Mouse (Mus musculus): ENCODE results near the gene Fam129c. TPM values are rescaled to one million over a fixed set of nuclear protein-coding genes. Genes with fewer than 3 reads are reported as not detected.

The Fam129c gene
- 1 to 10 TPM; 3.8 TPM for total RNA-seq (2021)
- long read RNA-seq, experiment 1, partial matches to known transcripts: 0 of 3 reads
- long read RNA-seq, experiment 1, other reads (novel, unspliced or antisense): 3 of 3 reads
- long read RNA-seq, experiment 2, partial matches to known transcripts: 1 of 3 reads
- long read RNA-seq, experiment 2, other reads (novel, unspliced or antisense): 2 of 3 reads

GRCm38 (mm10) chr8:71597451-71597850 is at the start of gene Fam129c:
Fam129c (plus strand) TSS chr8:71597648.
- no peak for TF ChIP-seq CTCF (conservative IDR thresholded peaks at IDR 0.05)
- no peak within 1 kb of the TSS for H3K4me3 ChIP-seq
- no peak within 1 kb of the TSS for H3K27ac ChIP-seq
- no peak for DNase-seq (ENCODE audit: low spot score in 2 of 2)

- H3K27ac ChIP-seq: no peak overlapping the region
- H3K4me3 ChIP-seq: no peak overlapping the region
- TF ChIP-seq CTCF (conservative IDR thresholded peaks at IDR 0.05): no peak
- DNase-seq (ENCODE audit: low spot score in 2 of 2): no peak
These were observed 46.7 kb upstream of the Fam129c start for GRCm38 (mm10) chr8:71550754-71551153.

- Histone ChIP-seq H3K4me3 (no peak overlapping the region), H3K27ac (no peak overlapping the region)
- no peak for TF ChIP-seq CTCF (conservative IDR thresholded peaks at IDR 0.05)
- no peak for DNase-seq (ENCODE audit: low spot score in 2 of 2)
These were observed 44.7 kb upstream of the Fam129c start for GRCm38 (mm10) chr8:71552770-71553169.

GRCm38 (mm10) chr8:71554001-71554400 is 43.4 kb upstream of the Fam129c start:
- Histone ChIP-seq H3K4me3 (no peak overlapping the region), H3K27ac (no peak overlapping the region)
- no peak for DNase-seq (ENCODE audit: low spot score in 2 of 2)
- no peak for TF ChIP-seq CTCF (conservative IDR thresholded peaks at IDR 0.05)

- no peak for TF ChIP-seq CTCF (conservative IDR thresholded peaks at IDR 0.05)
- Histone ChIP-seq H3K4me3 (no peak overlapping the region), H3K27ac (no peak overlapping the region)
- no peak for DNase-seq (ENCODE audit: low spot score in 2 of 2)
These were observed 42.8 kb upstream of the Fam129c start for GRCm38 (mm10) chr8:71554644-71555043.

DNA sequence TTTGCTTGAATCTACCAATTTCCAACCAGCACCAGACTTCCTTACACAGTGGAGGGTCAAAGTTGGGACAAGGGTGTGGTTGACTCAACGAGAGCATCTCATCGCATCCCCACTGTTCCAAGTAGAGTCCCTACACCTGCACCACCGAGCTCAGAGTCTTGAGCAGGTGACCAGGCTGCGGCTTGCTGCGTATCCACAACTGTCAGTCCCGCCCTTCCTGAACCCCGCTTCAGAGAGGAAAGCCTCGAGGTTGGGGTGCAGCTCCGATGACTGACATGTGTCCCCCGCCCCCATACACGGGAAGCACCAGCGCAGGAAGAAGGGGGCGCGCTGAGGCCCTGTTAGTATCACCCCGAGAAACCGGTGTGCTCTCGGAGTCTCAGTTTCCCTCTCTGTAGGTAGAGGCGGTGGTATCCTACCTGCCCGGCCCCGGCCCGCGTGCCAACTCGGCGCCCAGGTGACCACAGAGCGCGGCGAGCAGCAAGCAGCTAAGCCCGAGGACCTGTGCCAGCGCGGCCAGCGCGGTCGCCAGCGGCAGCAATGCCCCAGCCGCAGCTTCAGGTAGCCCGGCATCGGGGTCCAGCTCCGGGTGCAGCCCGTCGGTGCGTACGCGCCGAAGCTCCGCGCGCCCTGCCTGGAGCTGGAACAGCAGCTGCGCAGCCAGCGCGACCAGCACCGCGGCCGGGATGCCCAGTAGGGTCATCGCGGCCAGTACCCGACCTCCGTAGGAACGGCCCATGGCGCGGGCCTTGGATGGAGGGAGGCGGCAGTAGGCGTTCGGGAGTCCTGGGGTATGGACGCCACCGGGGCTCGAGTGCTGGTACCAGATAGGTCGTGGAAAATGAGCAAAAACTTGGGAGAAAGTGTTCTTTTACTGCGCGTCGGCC is 39.1 kb upstream of the Fam129c start, which contains the start of gene Tmem221:
Gene Tmem221 (minus strand): TSS at position 801 of the 887 bp plus-strand sequence.
- peak within 1 kb of the TSS; percentile 32; the same call in 1 of the 2 replicates for H3K4me3 ChIP-seq
- TF ChIP-seq CTCF (conservative IDR thresholded peaks at IDR 0.05): no peak
- no peak within 1 kb of the TSS for H3K27ac ChIP-seq
- DNase-seq (ENCODE audit: low spot score in 2 of 2): no peak

GRCm38 (mm10) chr8:71558958-71559690 is 38.3 kb upstream of the Fam129c start:
- no peak for TF ChIP-seq CTCF (conservative IDR thresholded peaks at IDR 0.05)
- DNase-seq (ENCODE audit: low spot score in 2 of 2): no peak
- no peak overlapping the region for H3K27ac ChIP-seq
- peak overlapping the region; percentile 32; the same call in 1 of the 2 replicates for H3K4me3 ChIP-seq

DNA sequence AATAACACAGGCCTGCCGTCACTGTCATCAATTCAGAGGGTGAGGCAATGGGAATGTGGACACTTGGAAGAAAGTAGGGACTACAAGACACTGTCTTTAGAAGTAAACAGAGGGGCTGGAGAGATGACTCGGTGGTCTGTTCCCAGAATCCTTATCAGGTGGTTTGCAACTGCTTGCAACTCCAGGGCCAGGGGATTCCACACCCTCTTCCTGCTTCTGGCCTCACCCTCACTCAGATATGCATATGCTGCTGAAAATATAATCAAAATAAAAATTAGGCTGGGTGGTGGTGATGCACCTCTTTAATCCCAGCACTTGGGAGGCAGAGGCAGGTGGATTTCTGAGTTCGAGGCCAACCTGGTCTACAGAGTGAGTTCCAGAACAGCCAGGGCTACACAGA is 37.4 kb upstream of the Fam129c start:
- no peak overlapping the region for H3K4me3 ChIP-seq
- H3K27ac ChIP-seq: no peak overlapping the region
- no peak for TF ChIP-seq CTCF (conservative IDR thresholded peaks at IDR 0.05)
- DNase-seq (ENCODE audit: low spot score in 2 of 2): no peak

DNA sequence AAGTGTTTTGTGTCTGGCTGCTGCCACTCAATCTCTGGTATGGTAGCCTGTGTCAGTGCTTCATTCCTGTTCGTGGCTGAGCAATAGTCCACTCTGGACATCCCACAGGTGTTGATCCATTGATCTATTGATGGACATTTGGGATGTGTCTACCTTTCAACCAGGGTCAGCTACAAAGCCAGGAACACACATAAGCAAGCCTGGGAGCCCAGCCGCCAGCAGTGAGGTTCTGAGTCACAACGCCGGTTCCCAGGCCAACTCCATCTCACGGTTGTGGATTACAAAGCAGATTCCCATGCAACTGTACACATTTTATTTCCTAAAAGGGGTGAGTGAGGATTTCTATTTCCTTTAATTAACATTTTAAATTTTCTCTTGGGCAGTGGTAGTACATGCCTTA is 36.7 kb upstream of the Fam129c start:
- TF ChIP-seq CTCF (conservative IDR thresholded peaks at IDR 0.05): no peak
- H3K27ac ChIP-seq: no peak overlapping the region
- no peak for DNase-seq (ENCODE audit: low spot score in 2 of 2)
- no peak overlapping the region for H3K4me3 ChIP-seq

DNA sequence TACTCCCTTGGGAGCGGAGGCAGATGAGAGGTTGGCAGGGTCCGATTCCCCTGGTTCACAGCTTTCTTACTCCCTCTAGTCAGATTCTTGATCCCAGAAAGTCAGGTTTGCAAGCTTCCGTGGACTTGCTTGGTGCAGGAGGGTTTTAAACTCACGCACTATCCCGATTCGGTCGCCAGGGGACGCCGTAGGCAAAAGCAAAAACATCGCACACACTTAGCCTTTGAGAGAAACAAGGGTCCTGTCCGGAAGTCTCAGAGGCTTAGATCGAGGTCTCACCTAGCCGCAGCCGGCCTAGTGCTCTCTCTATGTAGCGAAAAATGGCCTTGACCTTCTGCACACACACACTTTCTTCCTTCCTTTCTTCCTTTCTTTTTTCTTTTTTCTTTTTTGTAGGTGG is 36.0 kb upstream of the Fam129c start:
- H3K4me3 ChIP-seq: no peak overlapping the region
- H3K27ac ChIP-seq: no peak overlapping the region
- DNase-seq (ENCODE audit: low spot score in 2 of 2): peak in 1 of 2 experiments; percentile 66
- TF ChIP-seq CTCF (conservative IDR thresholded peaks at IDR 0.05): peak; percentile 91

DNA sequence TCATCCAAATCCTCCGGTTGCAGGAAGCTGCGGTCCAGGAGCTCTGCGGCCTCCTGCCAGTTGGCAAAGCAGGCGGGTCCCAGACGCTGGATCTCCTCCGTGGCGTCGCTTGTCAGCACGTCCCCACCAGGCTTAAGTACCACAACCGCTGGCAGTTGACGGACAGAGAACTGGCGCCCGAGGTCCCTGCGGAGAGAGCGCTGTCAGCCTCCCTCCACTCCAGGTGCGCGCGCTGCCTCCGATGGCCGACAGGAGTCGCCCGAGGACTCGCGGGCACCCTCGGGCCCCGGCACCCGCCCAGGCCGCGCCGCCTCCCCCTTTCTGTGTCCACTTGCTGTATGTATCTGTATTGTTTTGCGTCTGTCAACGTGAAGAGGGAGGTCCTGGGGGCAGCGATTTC is 34.7 kb upstream of the Fam129c start:
- Histone ChIP-seq H3K27ac (0 out of 2 replicates have a peak overlapping the region, but pooled peaks have one; percentile 11), H3K4me3 (peak overlapping the region; percentile 38)
- peak; percentile 93 for TF ChIP-seq CTCF (conservative IDR thresholded peaks at IDR 0.05)
- DNase-seq (ENCODE audit: low spot score in 2 of 2): peak in 1 of 2 experiments; percentile 70

DNA sequence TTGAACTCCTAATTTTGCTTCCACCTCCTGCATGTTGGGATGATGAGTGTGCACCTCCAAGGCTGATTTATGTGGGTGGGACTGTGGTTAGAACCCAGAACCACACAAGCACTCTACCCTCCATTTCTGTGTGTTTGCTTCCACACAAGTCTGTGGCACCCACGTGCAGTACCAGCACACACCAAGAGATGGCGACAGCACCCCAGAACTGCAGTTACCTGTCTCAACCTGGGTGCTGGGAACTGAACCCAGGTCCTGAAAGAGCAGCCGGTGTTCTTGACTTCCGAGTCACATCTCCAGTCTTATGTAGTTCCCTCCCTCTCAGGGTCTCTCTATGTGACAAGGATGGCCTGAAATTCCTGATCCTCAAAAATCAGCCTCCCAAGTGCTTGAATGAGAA is 33.5 kb upstream of the Fam129c start:
- TF ChIP-seq CTCF (conservative IDR thresholded peaks at IDR 0.05): peak; percentile 60
- Histone ChIP-seq H3K4me3 (no peak overlapping the region), H3K27ac (no peak overlapping the region)
- DNase-seq (ENCODE audit: low spot score in 2 of 2): no peak

GRCm38 (mm10) chr8:71566501-71566900 is 30.9 kb upstream of the Fam129c start, which contains the start of gene Nxnl1:
Nxnl1 (minus strand) TSS chr8:71566601.
- DNase-seq (ENCODE audit: low spot score in 2 of 2): no peak
- H3K27ac ChIP-seq: peak within 1 kb of the TSS; percentile 95; the same call in 1 of the 2 replicates
- TF ChIP-seq CTCF (conservative IDR thresholded peaks at IDR 0.05): no peak
- H3K4me3 ChIP-seq: no peak within 1 kb of the TSS
